Mouse (Mus musculus): ENCODE results near the gene Ece1. TPM values are rescaled to one million over a fixed set of nuclear protein-coding genes. Genes with fewer than 3 reads are reported as not detected.

Gene Ece1
- polyA plus RNA-seq, 1 experiment from 2014 or later = 53.7 TPM

DNA sequence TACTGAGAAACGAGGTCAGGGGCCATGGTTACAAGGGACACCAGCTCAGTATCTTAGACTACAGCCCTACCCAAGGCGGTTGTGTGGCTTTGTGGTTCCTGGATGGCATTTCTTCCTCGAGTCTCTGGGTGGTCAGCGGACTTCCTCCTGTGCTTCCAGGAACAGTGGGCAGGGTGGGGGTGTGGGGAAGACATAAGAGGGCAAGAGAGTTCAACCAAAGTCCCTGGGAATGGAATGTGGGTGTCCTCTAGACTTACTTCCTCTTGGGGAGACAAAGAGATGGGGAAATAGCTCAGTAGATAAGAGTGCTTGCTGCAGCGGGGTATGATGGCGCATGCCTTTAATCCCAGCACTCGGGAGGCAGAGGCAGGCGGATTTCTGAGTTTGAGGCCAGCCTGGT is 9.4 kb downstream of the Ece1 start:
- Histone ChIP-seq H3K9ac (no peak overlapping the region), H3K4me1 (peaks cover 56% of the 10 kb centered on the region)

DNA sequence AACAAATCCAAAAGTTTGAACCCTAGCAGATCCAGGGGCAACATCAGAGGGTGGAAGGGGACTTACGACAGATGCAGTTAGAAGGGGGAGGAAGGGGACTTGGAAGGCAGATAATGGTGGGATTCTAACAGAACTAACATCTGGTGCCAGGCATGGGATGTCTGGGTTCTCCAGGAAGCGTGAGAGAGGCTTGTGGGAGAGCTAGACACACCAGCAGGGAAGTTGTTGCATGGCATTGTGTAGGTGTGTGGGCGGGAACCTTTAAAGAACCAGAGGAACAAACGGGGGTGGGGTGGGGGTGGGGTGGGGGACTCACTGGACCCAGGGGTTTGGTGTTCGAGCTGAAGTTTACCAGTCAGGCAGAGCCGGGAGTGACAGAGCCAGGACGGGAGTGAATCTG is 12.3 kb downstream of the Ece1 start:
- 22% methylated on average over 7 of the region's 7 CpGs for WGBS
- H3K27ac ChIP-seq = no peak overlapping the region
- no peaks in the 10 kb centered on the region for H3K9me3 ChIP-seq (replicated peaks)
- no peak overlapping the region for H3K9ac ChIP-seq
- ATAC-seq (replicated peaks; ENCODE audit: low FRiP score) = no peak
- no peaks in the 10 kb centered on the region for H3K27me3 ChIP-seq
- no peak overlapping the region for H3K4me2 ChIP-seq
- no peaks in the 10 kb centered on the region for H3K36me3 ChIP-seq
- H3K4me3 ChIP-seq (replicated peaks) = no peak overlapping the region
- H3K4me1 ChIP-seq = peaks cover 43% of the 10 kb centered on the region

More for the DNA sequence above, 9.4 kb downstream of the Ece1 start:
- no peak for ATAC-seq (replicated peaks; ENCODE audit: low FRiP score)
- H3K27me3 ChIP-seq = no peaks in the 10 kb centered on the region
- H3K4me2 ChIP-seq = no peak overlapping the region
- H3K9me3 ChIP-seq (replicated peaks) = no peaks in the 10 kb centered on the region
- no peaks in the 10 kb centered on the region for H3K36me3 ChIP-seq
- 91% methylated on average over 8 of the region's 8 CpGs for WGBS
- no peak overlapping the region for H3K4me3 ChIP-seq (replicated peaks)
- no peak overlapping the region for H3K27ac ChIP-seq

DNA sequence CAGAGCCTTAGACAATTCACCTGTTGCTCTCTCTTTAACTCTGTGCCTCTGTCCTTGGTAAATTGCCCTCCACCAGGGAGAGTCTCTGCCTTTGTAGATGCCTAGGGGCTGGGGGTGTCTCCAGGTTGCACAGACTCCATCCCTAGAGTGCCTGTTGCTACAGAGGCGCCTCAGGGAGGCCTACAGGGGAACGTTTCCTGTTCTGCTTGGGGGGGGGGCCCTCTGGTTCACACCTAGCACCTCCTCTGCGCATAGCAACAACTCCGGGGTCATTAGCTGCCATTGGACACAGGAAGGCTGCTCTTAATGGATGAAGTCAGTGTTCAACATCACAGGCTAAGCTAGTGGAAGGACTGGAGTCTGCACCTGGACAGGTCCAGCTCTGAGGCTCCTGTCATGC is 12.8 kb downstream of the Ece1 start:
- Histone ChIP-seq H3K36me3 (no peaks in the 10 kb centered on the region), H3K4me2 (no peak overlapping the region), H3K27me3 (no peaks in the 10 kb centered on the region), H3K4me1 (peaks cover 42% of the 10 kb centered on the region), H3K9me3 (replicated peaks) (no peaks in the 10 kb centered on the region), H3K27ac (no peak overlapping the region), H3K9ac (no peak overlapping the region), H3K4me3 (replicated peaks) (no peak overlapping the region)
- WGBS = 20% methylated on average over 4 of the region's 4 CpGs
- ATAC-seq (replicated peaks; ENCODE audit: low FRiP score) = no peak

DNA sequence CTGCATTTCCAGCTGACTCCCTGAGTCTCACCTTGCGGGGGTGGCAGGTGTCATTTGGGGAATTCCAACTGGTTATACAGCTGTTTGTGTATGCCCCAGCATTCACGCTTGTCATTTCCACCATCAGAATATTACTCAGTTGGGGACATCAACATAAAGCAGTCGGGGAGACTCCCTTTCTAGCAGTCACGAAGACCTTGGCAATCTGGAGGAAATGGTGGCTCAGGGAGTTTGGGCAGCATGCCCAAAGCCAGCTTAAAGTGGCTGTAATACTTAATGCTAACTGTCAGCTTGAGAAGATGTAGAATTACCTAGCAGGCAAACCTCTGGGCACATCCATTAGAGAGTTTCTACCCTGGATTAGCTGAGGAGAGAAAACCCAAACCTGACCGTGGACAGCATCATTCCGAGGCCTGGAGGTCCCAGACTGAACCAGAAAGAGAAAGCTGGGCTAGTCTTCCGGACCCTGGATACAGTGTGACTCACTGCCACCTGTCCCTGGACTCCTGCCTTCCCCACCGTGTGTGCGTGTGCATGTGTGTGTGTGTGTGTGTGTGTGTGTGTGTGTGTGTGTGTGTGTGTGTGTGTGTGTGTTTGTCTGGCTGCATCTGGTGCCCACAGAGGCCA is 13.5 kb downstream of the Ece1 start:
- no peak for ATAC-seq (replicated peaks; ENCODE audit: low FRiP score)
- Histone ChIP-seq H3K4me1 (peaks cover 41% of the 10 kb centered on the region), H3K9me3 (replicated peaks) (no peaks in the 10 kb centered on the region), H3K9ac (no peak overlapping the region), H3K4me3 (replicated peaks) (no peak overlapping the region), H3K4me2 (no peak overlapping the region), H3K27ac (no peak overlapping the region), H3K27me3 (no peaks in the 10 kb centered on the region), H3K36me3 (no peaks in the 10 kb centered on the region)
- WGBS = 81% methylated on average over 9 of the region's 9 CpGs

DNA sequence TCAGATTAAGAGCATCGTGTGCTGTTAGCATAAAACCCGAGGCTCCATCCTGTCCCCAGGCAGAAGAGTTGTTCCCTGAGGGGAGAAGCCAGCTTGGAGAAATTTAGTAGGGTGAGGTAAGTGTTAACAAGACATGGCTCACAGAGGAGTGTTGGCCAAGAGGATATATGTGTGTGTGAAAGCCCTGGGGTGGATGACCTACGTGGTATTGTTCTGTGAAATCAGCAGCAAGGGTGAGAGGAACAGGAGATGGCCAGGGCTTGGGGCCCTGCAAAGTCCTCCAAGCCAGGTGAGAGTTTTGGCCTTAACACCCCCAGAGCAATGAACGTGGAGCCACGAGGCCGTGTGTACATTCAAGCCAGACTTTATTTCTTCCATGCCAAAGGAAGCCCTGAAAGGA is 14.8 kb downstream of the Ece1 start:
- Histone ChIP-seq H3K4me3 (replicated peaks) (no peak overlapping the region), H3K4me2 (no peak overlapping the region), H3K9me3 (replicated peaks) (no peaks in the 10 kb centered on the region), H3K36me3 (no peaks in the 10 kb centered on the region), H3K27me3 (no peaks in the 10 kb centered on the region), H3K9ac (no peak overlapping the region), H3K27ac (no peak overlapping the region), H3K4me1 (peaks cover 43% of the 10 kb centered on the region)
- ATAC-seq (replicated peaks; ENCODE audit: low FRiP score) = no peak
- WGBS = 44% methylated on average over 6 of the region's 6 CpGs

DNA sequence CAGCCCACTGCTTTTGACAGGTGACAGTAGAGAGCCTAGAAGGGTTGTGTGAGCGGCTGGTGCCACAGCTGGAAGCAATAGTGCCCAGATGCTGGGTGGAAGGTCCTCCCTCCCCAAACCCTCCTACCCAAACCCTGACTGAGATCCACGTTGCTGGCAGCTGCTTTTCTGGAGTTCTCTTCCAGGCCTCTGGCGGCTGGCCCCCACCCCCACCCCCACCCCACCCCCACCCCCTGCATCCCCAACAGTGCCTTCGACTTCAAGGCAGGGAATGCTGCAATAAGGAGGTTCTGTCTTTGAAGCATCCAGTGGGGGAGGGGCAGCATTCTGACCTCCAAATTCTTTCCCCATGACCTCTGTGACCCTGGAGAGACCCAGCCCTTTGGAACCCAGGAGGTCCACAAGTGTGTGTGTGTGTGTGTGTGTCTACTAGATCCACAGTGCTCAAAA is 15.4 kb downstream of the Ece1 start:
- ATAC-seq (replicated peaks; ENCODE audit: low FRiP score) = no peak; the same call in 1 of the 2 replicates
- no peaks in the 10 kb centered on the region for H3K36me3 ChIP-seq
- no peak overlapping the region for H3K9ac ChIP-seq
- H3K4me2 ChIP-seq = no peak overlapping the region
- no peaks in the 10 kb centered on the region for H3K9me3 ChIP-seq (replicated peaks)
- no peak overlapping the region for H3K4me3 ChIP-seq (replicated peaks)
- H3K27me3 ChIP-seq = no peaks in the 10 kb centered on the region
- 28% methylated on average over 4 of the region's 4 CpGs for WGBS
- H3K27ac ChIP-seq = no peak overlapping the region
- peaks cover 44% of the 10 kb centered on the region for H3K4me1 ChIP-seq

DNA sequence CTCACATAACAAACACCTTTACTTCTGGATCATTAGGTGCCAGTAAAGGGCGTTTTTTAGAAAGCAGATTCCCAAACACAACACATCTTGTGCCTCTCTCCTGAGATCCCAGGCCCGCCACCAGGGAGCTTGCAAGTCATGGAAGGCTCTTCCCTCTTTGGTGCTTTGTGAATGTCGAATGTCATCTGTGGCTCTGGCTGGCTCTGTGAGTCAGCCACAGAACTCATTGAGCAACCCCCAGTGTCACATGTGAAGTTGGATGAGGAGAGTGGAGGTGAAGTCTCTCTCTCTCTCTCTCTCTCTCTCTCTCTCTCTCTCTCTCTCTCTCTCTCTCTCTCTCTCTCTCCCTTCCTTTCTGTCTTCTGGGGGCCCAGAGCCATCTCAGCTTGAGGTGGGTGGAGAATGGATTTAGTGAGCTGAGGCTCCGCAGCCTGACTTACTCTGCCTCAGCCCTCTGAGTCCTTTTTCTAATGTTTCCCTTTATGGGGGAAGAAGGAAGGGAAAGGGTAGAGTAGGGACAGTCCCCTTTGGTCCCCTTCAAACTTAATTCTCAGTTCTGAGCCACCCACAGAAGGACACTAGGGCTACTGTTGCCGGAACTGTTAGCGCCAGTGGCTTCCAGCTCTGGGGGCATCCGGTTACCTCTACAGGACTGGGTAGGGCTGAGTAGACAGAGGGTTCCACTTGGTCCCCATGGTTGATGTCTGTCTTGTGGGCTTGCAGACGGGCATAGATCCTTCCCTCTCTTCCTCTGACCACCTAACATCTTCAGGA is 17.5 kb downstream of the Ece1 start:
- no peak overlapping the region for H3K27ac ChIP-seq
- 75% methylated on average over 8 of the region's 8 CpGs for WGBS

DNA sequence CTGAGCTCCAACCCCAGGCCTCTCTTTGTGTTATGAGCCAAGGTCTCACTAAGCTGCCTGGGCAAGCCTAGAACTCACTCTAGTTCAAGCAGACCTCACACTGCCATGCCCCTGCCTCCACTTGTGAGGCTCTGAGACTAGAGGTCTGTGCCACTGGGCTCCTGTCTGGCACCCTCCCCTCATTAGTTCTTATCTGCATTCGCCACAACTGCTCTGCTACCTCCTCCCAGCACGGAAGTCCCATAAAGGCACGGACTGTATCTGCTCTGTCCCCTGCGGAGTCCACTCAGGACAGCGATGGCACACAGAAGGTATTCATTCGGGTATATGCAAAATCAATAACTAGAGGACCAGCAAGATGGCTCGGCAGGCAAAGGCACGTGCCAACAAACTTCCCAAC is 19.4 kb downstream of the Ece1 start:
- H3K36me3 ChIP-seq = no peaks in the 10 kb centered on the region
- no peak overlapping the region for H3K27ac ChIP-seq
- ATAC-seq (replicated peaks; ENCODE audit: low FRiP score) = no peak
- H3K4me2 ChIP-seq = no peak overlapping the region
- H3K4me3 ChIP-seq (replicated peaks) = no peak overlapping the region
- no peak overlapping the region for H3K9ac ChIP-seq
- H3K4me1 ChIP-seq = peaks cover 41% of the 10 kb centered on the region
- H3K9me3 ChIP-seq (replicated peaks) = no peaks in the 10 kb centered on the region
- 92% methylated on average over 8 of the region's 8 CpGs for WGBS
- no peaks in the 10 kb centered on the region for H3K27me3 ChIP-seq

More for the DNA sequence above, 17.5 kb downstream of the Ece1 start:
- H3K4me3 ChIP-seq (replicated peaks) = no peak overlapping the region
- no peak for ATAC-seq (replicated peaks; ENCODE audit: low FRiP score)
- peaks cover 50% of the 10 kb centered on the region for H3K4me1 ChIP-seq
- no peaks in the 10 kb centered on the region for H3K27me3 ChIP-seq
- H3K9ac ChIP-seq = no peak overlapping the region
- no peaks in the 10 kb centered on the region for H3K36me3 ChIP-seq
- no peaks in the 10 kb centered on the region for H3K9me3 ChIP-seq (replicated peaks)
- no peak overlapping the region for H3K4me2 ChIP-seq

DNA sequence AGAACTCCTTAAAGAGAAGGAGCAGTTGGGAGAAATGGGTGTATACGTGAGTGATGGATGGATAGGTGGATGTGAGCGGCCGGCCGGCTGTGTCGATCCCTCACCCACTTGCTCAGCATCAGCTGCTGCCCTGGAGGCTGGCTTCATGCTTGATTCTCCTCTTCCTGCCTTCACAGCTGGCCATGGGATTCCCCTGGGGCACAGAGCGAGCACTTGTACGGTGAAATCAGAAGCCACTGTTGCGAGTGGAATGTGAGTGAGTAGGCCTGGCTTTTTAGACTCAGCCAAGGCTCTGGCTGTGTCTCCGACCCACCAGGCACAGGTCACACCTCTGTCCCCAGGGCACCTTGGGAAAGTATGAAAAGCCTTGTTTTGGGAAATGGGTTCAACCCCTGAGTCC is 20.6 kb downstream of the Ece1 start:
- WGBS = 48% methylated on average over 9 of the region's 9 CpGs

DNA sequence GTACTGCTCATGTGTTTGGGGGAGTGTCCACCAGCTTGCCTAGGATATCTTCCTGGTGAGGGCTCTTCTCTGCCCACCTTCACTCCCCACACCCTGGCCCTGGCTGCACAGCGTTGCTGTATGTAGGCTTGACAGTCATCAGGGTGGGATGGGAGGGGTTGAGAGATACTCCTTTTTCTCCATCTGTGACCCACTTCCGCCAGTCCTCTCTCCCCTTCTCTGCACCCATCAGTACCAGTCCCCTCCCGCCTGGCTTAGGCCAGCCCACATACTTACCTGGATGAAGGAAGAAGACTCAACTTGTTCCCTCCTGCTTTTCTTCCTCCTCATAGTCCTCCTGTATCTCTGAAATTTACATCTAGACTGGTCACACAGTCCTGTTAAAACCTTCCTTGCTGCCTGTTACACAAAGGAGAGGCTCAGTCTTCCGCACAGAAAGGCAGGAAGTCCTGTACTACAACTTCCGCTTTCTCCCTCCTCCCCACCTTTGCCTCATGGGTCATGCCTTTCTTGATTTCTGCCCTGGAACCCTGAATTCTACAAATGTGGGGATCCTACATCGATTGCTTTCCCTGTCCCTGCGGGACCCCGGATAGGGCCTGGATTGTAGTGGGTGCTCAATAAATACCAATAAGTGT is 21.6 kb downstream of the Ece1 start:
- WGBS = 79% methylated on average over 8 of the region's 8 CpGs
- Histone ChIP-seq H3K36me3 (no peaks in the 10 kb centered on the region), H3K9me3 (replicated peaks) (no peaks in the 10 kb centered on the region), H3K27ac (no peak overlapping the region), H3K4me3 (replicated peaks) (no peak overlapping the region), H3K9ac (no peak overlapping the region), H3K4me2 (no peak overlapping the region), H3K4me1 (peaks cover 31% of the 10 kb centered on the region), H3K27me3 (no peaks in the 10 kb centered on the region)
- ATAC-seq (replicated peaks; ENCODE audit: low FRiP score) = no peak

More for the DNA sequence above, 20.6 kb downstream of the Ece1 start:
- Histone ChIP-seq H3K9me3 (replicated peaks) (no peaks in the 10 kb centered on the region), H3K4me3 (replicated peaks) (no peak overlapping the region), H3K4me2 (no peak overlapping the region), H3K27ac (peak overlapping the region; percentile 32; the same call in 1 of the 2 replicates), H3K27me3 (no peaks in the 10 kb centered on the region), H3K9ac (no peak overlapping the region), H3K36me3 (no peaks in the 10 kb centered on the region), H3K4me1 (peaks cover 30% of the 10 kb centered on the region)
- no peak for ATAC-seq (replicated peaks; ENCODE audit: low FRiP score)

DNA sequence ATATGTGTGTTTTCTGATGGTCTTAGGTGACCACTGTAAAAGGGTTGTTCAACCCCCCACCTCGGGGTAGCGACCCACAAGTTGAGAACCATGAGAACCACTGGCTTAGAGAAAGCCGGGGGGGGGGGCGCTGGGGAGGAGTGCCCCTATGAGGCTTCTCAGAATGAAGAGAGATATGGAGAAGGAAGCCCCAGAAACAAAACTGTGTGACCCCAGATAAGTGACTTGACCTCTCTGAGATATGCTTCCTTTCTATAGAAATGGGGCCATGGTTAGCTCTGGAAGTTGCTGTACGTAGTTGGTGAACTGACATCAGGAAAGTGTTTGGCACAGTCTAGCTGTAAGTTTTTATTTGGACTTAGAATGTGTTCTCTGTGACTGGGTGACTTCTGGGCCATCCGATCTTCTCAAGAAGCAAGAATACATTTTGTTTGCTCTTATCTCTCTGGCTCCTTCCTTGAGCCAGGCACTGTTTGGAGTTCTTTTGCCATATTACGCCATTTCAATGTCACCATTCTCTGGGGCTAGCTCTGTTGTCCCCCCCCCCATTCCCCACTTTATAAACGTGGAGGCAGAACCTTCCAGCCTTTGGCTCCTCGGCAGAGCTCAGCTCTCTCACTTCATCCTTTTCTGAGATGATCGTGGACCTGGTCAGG is 25.4 kb downstream of the Ece1 start:
- H3K4me1 ChIP-seq = peaks cover 30% of the 10 kb centered on the region
- H3K27me3 ChIP-seq = no peaks in the 10 kb centered on the region
- whole genome bisulfite sequencing = 80% methylated on average over 10 of the region's 10 CpGs
- H3K36me3 ChIP-seq = no peaks in the 10 kb centered on the region
- H3K9ac ChIP-seq = no peak overlapping the region
- H3K9me3 ChIP-seq (replicated peaks) = no peaks in the 10 kb centered on the region
- H3K27ac ChIP-seq = no peak overlapping the region
- no peak overlapping the region for H3K4me3 ChIP-seq (replicated peaks)
- no peak overlapping the region for H3K4me2 ChIP-seq
- no peak for ATAC-seq (replicated peaks; ENCODE audit: low FRiP score)

DNA sequence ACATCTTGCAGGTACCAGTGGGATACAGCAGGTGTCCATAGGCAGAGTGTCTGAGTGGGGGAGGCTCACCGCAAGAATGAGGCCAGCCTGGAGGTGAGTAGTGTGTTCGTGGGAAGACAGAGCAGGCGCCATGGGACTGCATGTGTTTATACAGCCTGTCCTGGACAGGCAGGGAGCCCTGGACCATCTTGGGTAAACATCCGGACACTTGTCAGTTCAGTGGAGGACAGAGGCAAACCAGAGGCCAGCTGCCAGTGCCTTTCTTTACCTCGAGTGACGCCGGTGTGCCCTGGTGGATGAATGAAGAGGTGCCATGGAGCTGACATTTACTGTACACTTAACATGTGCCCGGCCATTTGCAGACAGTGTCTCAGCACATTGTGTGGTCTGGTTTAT is 26.0 kb downstream of the Ece1 start:
- H3K4me2 ChIP-seq = no peak overlapping the region
- no peaks in the 10 kb centered on the region for H3K36me3 ChIP-seq
- no peak overlapping the region for H3K4me3 ChIP-seq (replicated peaks)
- no peaks in the 10 kb centered on the region for H3K9me3 ChIP-seq (replicated peaks)
- H3K27me3 ChIP-seq = no peaks in the 10 kb centered on the region
- peaks cover 30% of the 10 kb centered on the region for H3K4me1 ChIP-seq
- ATAC-seq (replicated peaks; ENCODE audit: low FRiP score) = no peak
- WGBS = 54% methylated on average over 8 of the region's 8 CpGs
- no peak overlapping the region for H3K9ac ChIP-seq
- H3K27ac ChIP-seq = no peak overlapping the region
